Mouse (Mus musculus): Measurements from ENCODE around the gene Hfe. TPM values are rescaled to one million over a fixed set of nuclear protein-coding genes. Genes with fewer than 3 reads are reported as not detected.

The Hfe gene
- total and polyA plus RNA-seq, 2 experiments from 2014 or later, result 3.2 to 8.6 TPM

GRCm38 (mm10) chr13:23744421-23745380, 34.0 kb upstream of the Hfe start:
- no peak for ATAC-seq
- TF ChIP-seq CTCF (IDR thresholded peaks at IDR 0.05; ENCODE audit: low read depth), result no peak
- no peak overlapping the region for H3K9ac ChIP-seq (replicated peaks; ENCODE audit: low read length)

GRCm38 (mm10) chr13:23743963-23744362, 33.3 kb upstream of the Hfe start:
- ATAC-seq (no peak), DNase-seq (ENCODE audit: low spot score) (no peak)
- no peaks in the 10 kb centered on the region for H3K36me3 ChIP-seq (ENCODE audit: insufficient read depth, low read length)
- no peak overlapping the region for H3K4me3 ChIP-seq (ENCODE audit: low read length)
- no peak overlapping the region for H3K27ac ChIP-seq
- H3K27me3 ChIP-seq (ENCODE audit: insufficient read depth, low read length), result no peaks in the 10 kb centered on the region
- H3K4me1 ChIP-seq (ENCODE audit: insufficient read depth, low read length), result no peaks in the 10 kb centered on the region; the same call in 1 of the 2 replicates
- WGBS, result 51% methylated on average over 4 of the region's 4 CpGs
- no peak overlapping the region for H3K9ac ChIP-seq (replicated peaks; ENCODE audit: low read length)
- no peak for TF ChIP-seq CTCF (IDR thresholded peaks at IDR 0.05; ENCODE audit: low read depth)
- H3K9me3 ChIP-seq (ENCODE audit: low read length), result no peaks in the 10 kb centered on the region
- H3K4me2 ChIP-seq (ENCODE audit: low read depth, low read length), result peak overlapping the region; percentile 63; the same call in 1 of the 2 replicates

More at GRCm38 (mm10) chr13:23744421-23745380, 34.0 kb upstream of the Hfe start:
- no peaks in the 10 kb centered on the region; the same call in 1 of the 2 replicates for H3K4me1 ChIP-seq (ENCODE audit: insufficient read depth, low read length)
- peak overlapping the region; percentile 38 for H3K4me3 ChIP-seq (ENCODE audit: low read length)
- no peaks in the 10 kb centered on the region for H3K27me3 ChIP-seq (ENCODE audit: insufficient read depth, low read length)
- no peaks in the 10 kb centered on the region for H3K36me3 ChIP-seq (ENCODE audit: insufficient read depth, low read length)
- peak overlapping the region; percentile 63 for H3K4me2 ChIP-seq (ENCODE audit: low read depth, low read length)
- no peaks in the 10 kb centered on the region for H3K9me3 ChIP-seq (ENCODE audit: low read length)
- H3K27ac ChIP-seq, result no peak overlapping the region
- no peak for DNase-seq (ENCODE audit: low spot score)
- 2% methylated on average over 13 of the region's 36 CpGs for WGBS

GRCm38 (mm10) chr13:23743215-23743614, 32.6 kb upstream of the Hfe start:
- Histone ChIP-seq H3K9me3 (ENCODE audit: low read length) (no peaks in the 10 kb centered on the region), H3K4me2 (ENCODE audit: low read depth, low read length) (no peak overlapping the region), H3K4me1 (ENCODE audit: insufficient read depth, low read length) (peaks cover under 1% of the 10 kb centered on the region; the same call in 1 of the 2 replicates)

GRCm38 (mm10) chr13:23742007-23742406, 31.4 kb upstream of the Hfe start:
- H3K4me3 ChIP-seq (ENCODE audit: low read length), result no peak overlapping the region
- H3K27ac ChIP-seq, result no peak overlapping the region
- H3K4me1 ChIP-seq (ENCODE audit: insufficient read depth, low read length), result peaks cover 6% of the 10 kb centered on the region; the same call in 1 of the 2 replicates
- H3K9ac ChIP-seq (replicated peaks; ENCODE audit: low read length), result no peak overlapping the region
- no peak for DNase-seq (ENCODE audit: low spot score)
- no peak for ATAC-seq
- no peak for TF ChIP-seq CTCF (IDR thresholded peaks at IDR 0.05; ENCODE audit: low read depth)
- H3K4me2 ChIP-seq (ENCODE audit: low read depth, low read length), result no peak overlapping the region
- H3K27me3 ChIP-seq (ENCODE audit: insufficient read depth, low read length), result no peaks in the 10 kb centered on the region
- no peaks in the 10 kb centered on the region for H3K9me3 ChIP-seq (ENCODE audit: low read length)
- no peaks in the 10 kb centered on the region for H3K36me3 ChIP-seq (ENCODE audit: insufficient read depth, low read length)

More at GRCm38 (mm10) chr13:23743215-23743614, 32.6 kb upstream of the Hfe start:
- TF ChIP-seq CTCF (IDR thresholded peaks at IDR 0.05; ENCODE audit: low read depth), result no peak
- WGBS, result 91% methylated on average over 5 of the region's 5 CpGs
- Histone ChIP-seq H3K27ac (no peak overlapping the region), H3K4me3 (ENCODE audit: low read length) (no peak overlapping the region), H3K27me3 (ENCODE audit: insufficient read depth, low read length) (no peaks in the 10 kb centered on the region), H3K36me3 (ENCODE audit: insufficient read depth, low read length) (no peaks in the 10 kb centered on the region), H3K9ac (replicated peaks; ENCODE audit: low read length) (no peak overlapping the region)
- DNase-seq (ENCODE audit: low spot score) (no peak), ATAC-seq (no peak)

GRCm38 (mm10) chr13:23740910-23741309, 30.3 kb upstream of the Hfe start:
- Histone ChIP-seq H3K27ac (no peak overlapping the region), H3K9me3 (ENCODE audit: low read length) (no peaks in the 10 kb centered on the region), H3K9ac (replicated peaks; ENCODE audit: low read length) (no peak overlapping the region), H3K4me3 (ENCODE audit: low read length) (no peak overlapping the region), H3K36me3 (ENCODE audit: insufficient read depth, low read length) (no peaks in the 10 kb centered on the region), H3K27me3 (ENCODE audit: insufficient read depth, low read length) (no peaks in the 10 kb centered on the region), H3K4me2 (ENCODE audit: low read depth, low read length) (0 out of 2 replicates have a peak overlapping the region, but pooled peaks have one; percentile 98), H3K4me1 (ENCODE audit: insufficient read depth, low read length) (peaks cover 6% of the 10 kb centered on the region; the same call in 1 of the 2 replicates)
- no peak for TF ChIP-seq CTCF (IDR thresholded peaks at IDR 0.05; ENCODE audit: low read depth)
- no peak for ATAC-seq
- DNase-seq (ENCODE audit: low spot score), result no peak
- 67% methylated on average over 5 of the region's 5 CpGs for WGBS

GRCm38 (mm10) chr13:23740256-23740840, 29.7 kb upstream of the Hfe start:
- no peaks in the 10 kb centered on the region for H3K9me3 ChIP-seq (ENCODE audit: low read length)
- DNase-seq (ENCODE audit: low spot score) (no peak), ATAC-seq (no peak)
- H3K4me2 ChIP-seq (ENCODE audit: low read depth, low read length), result peak overlapping the region; percentile 98
- H3K27ac ChIP-seq, result peak overlapping the region; percentile 94; the same call in 1 of the 2 replicates
- H3K9ac ChIP-seq (replicated peaks; ENCODE audit: low read length), result peak overlapping the region; percentile 74
- H3K4me1 ChIP-seq (ENCODE audit: insufficient read depth, low read length), result peaks cover 6% of the 10 kb centered on the region; the same call in 1 of the 2 replicates
- no peaks in the 10 kb centered on the region for H3K27me3 ChIP-seq (ENCODE audit: insufficient read depth, low read length)
- 33% methylated on average over 13 of the region's 13 CpGs for WGBS
- H3K4me3 ChIP-seq (ENCODE audit: low read length), result peak overlapping the region; percentile 52
- TF ChIP-seq CTCF (IDR thresholded peaks at IDR 0.05; ENCODE audit: low read depth), result no peak
- no peaks in the 10 kb centered on the region for H3K36me3 ChIP-seq (ENCODE audit: insufficient read depth, low read length)
